Mouse (Mus musculus) CH12.LX (cell line): Measurements from ENCODE around the gene Cdh4. TPM values are rescaled to one million over a fixed set of nuclear protein-coding genes. Genes with fewer than 3 reads are reported as not detected.

Experiments
- DNase-seq: peaks from one replicate; pipeline ENCODE4 v3.0.0-alpha.2; 2013; ENCODE audit errors: extremely low read depth
- H3K27ac ChIP-seq: 2 replicates; pipeline ENCODE4 v1.5.1; 2012; ENCODE audit warnings: low read depth, mild to moderate bottlenecking, control low read depth, moderate library complexity; ENCODE audit not compliant: insufficient read depth
- H3K27me3 ChIP-seq: replicated peaks from 2 replicates; pipeline ENCODE3; 2012; ENCODE audit warnings: inconsistent platforms
- H3K36me3 ChIP-seq, 2 experiments: replicated peaks in 1 of 2; 2 replicates each; pipeline versions ENCODE3 to v1.6.1; 2012; ENCODE audit warnings: inconsistent platforms in 1 of 2, low read length in 1 of 2, mild to moderate bottlenecking in 1 of 2, mixed read lengths in 1 of 2, moderate library complexity in 1 of 2; ENCODE audit not compliant: control insufficient read depth in 1 of 2, insufficient read depth in 1 of 2
- H3K4me1 ChIP-seq, 2 experiments: 2 replicates each; pipeline ENCODE4 v1.6.1; 2012; ENCODE audit warnings: inconsistent platforms in 1 of 2, moderate library complexity in 1 of 2; ENCODE audit not compliant: insufficient read depth in 2 of 2, control insufficient read depth in 1 of 2
- H3K4me2 ChIP-seq: 2 replicates; pipeline ENCODE4 v1.6.1; 2012; ENCODE audit warnings: low read depth, mild to moderate bottlenecking, control low read depth; ENCODE audit not compliant: poor library complexity, insufficient read depth, severe bottlenecking
- H3K4me3 ChIP-seq, 3 experiments: fragments of 150-350 bp in 1 of 3; sonication (generic) in 1 of 3; replicated peaks in 1 of 3; 2 replicates each; pipeline versions ENCODE3 to v1.5.1; 2011 to 2012; ENCODE audit warnings: low read depth in 2 of 3, low read length in 2 of 3, mild to moderate bottlenecking in 2 of 3, moderate library complexity in 2 of 3, control low read depth in 1 of 3, improper control_type of control experiment in 1 of 3, inconsistent platforms in 1 of 3, mixed read lengths in 1 of 3; ENCODE audit not compliant: poor library complexity in 1 of 3
- H3K79me2 ChIP-seq: replicated peaks from 2 replicates; pipeline ENCODE4 v1.6.1; 2012; ENCODE audit warnings: mild to moderate bottlenecking, moderate library complexity; ENCODE audit not compliant: control insufficient read depth, poor library complexity, insufficient read depth, severe bottlenecking; ENCODE audit errors: extremely low read depth
- H3K9ac ChIP-seq: 2 replicates; pipeline ENCODE4 v1.6.1; 2012; ENCODE audit warnings: low read depth, mild to moderate bottlenecking, control low read depth, moderate library complexity; ENCODE audit not compliant: insufficient read depth
- H3K9me3 ChIP-seq: replicated peaks from 2 replicates; pipeline ENCODE3; 2012; ENCODE audit warnings: low read length, inconsistent platforms, mixed read lengths
- BHLHE40 ChIP-seq: IDR thresholded peaks from 2 replicates; pipeline ENCODE4 v1.6.1; 2011; ENCODE audit warnings: mild to moderate bottlenecking, low read depth, low read length, improper control_type of control experiment
- CTCF ChIP-seq, 2 experiments: IDR thresholded peaks in 1 of 2; conservative IDR thresholded peaks in 1 of 2; 2 replicates each; pipeline ENCODE4 v1.5.1; 2011 to 2012; ENCODE audit warnings: low read depth in 2 of 2, low read length in 2 of 2, improper control_type of control experiment in 1 of 2, inconsistent platforms in 1 of 2, mild to moderate bottlenecking in 1 of 2, moderate library complexity in 1 of 2
- E2F4 ChIP-seq: IDR thresholded peaks from 2 replicates; pipeline ENCODE4 v1.6.1; 2011; ENCODE audit warnings: low read depth, low read length, improper control_type of control experiment; ENCODE audit not compliant: insufficient replicate concordance
- ELF1 ChIP-seq: IDR thresholded peaks from 2 replicates; pipeline ENCODE4 v1.6.1; 2014; ENCODE audit warnings: low read depth, mild to moderate bottlenecking, inconsistent platforms, low read length, improper control_type of control experiment
- EP300 ChIP-seq: IDR thresholded peaks from 2 replicates; pipeline ENCODE4 v1.6.1; 2011; ENCODE audit warnings: low read length, improper control_type of control experiment
- ETS1 ChIP-seq: conservative IDR thresholded peaks from 2 replicates; pipeline ENCODE4 v1.6.1; 2012; ENCODE audit warnings: low read depth, mild to moderate bottlenecking, inconsistent platforms, low read length, improper control_type of control experiment, moderate library complexity
- GABPA ChIP-seq: IDR thresholded peaks from 2 replicates; pipeline ENCODE4 v1.6.1; 2012; ENCODE audit warnings: low read depth, low read length, improper control_type of control experiment, inconsistent platforms; ENCODE audit not compliant: insufficient replicate concordance
- HCFC1 ChIP-seq: IDR thresholded peaks from 2 replicates; pipeline ENCODE4 v1.6.1; 2012; ENCODE audit warnings: low read depth, mild to moderate bottlenecking, inconsistent platforms, low read length, improper control_type of control experiment
- IRF4 ChIP-seq: IDR thresholded peaks from 2 replicates; pipeline ENCODE4 v1.6.1; 2014; ENCODE audit warnings: low read depth, mild to moderate bottlenecking, inconsistent platforms, low read length, improper control_type of control experiment
- JUN ChIP-seq: IDR thresholded peaks from 2 replicates; pipeline ENCODE4 v1.6.1; 2011; ENCODE audit warnings: low read depth, mild to moderate bottlenecking, low read length, improper control_type of control experiment, moderate library complexity; ENCODE audit not compliant: insufficient read depth
- JUND ChIP-seq: conservative IDR thresholded peaks from 2 replicates; pipeline ENCODE4 v1.6.1; 2011; ENCODE audit warnings: low read depth, low read length, improper control_type of control experiment
- KAT2A ChIP-seq: IDR thresholded peaks from 2 replicates; pipeline ENCODE4 v1.6.1; 2012; ENCODE audit warnings: low read length, improper control_type of control experiment, inconsistent platforms; ENCODE audit not compliant: insufficient replicate concordance
- MAFK ChIP-seq: IDR thresholded peaks from 2 replicates; pipeline ENCODE4 v1.6.1; 2011; ENCODE audit warnings: low read length, improper control_type of control experiment; ENCODE audit not compliant: insufficient replicate concordance
- MAX ChIP-seq: IDR thresholded peaks from 2 replicates; pipeline ENCODE4 v1.6.1; 2011; ENCODE audit warnings: low read length, improper control_type of control experiment
- MAZ ChIP-seq: IDR thresholded peaks from 2 replicates; pipeline ENCODE4 v1.6.1; 2012; ENCODE audit warnings: low read depth, mild to moderate bottlenecking, inconsistent platforms, low read length, improper control_type of control experiment, moderate library complexity
- MEF2A ChIP-seq: IDR thresholded peaks from 2 replicates; pipeline ENCODE4 v1.6.1; 2014; ENCODE audit warnings: low read depth, mild to moderate bottlenecking, inconsistent platforms, low read length, improper control_type of control experiment, borderline replicate concordance
- MXI1 ChIP-seq: IDR thresholded peaks from 2 replicates; pipeline ENCODE4 v1.6.1; 2011; ENCODE audit warnings: mild to moderate bottlenecking, low read depth, low read length, improper control_type of control experiment
- MYC ChIP-seq: IDR thresholded peaks from 2 replicates; pipeline ENCODE4 v1.6.1; 2011; ENCODE audit warnings: low read depth, mild to moderate bottlenecking, improper control_type of control experiment, low read length
- NELFE ChIP-seq: IDR thresholded peaks from 2 replicates; pipeline ENCODE4 v1.6.1; 2011; ENCODE audit warnings: low read depth, low read length, improper control_type of control experiment
- NRF1 ChIP-seq: IDR thresholded peaks from 2 replicates; pipeline ENCODE4 v1.6.1; 2014; ENCODE audit warnings: low read depth, mild to moderate bottlenecking, inconsistent platforms, low read length, improper control_type of control experiment, moderate library complexity
- PAX5 ChIP-seq: IDR thresholded peaks from 2 replicates; pipeline ENCODE4 v1.6.1; 2012; ENCODE audit warnings: low read length, inconsistent platforms, mixed read lengths
- POLR2A ChIP-seq: IDR thresholded peaks from 2 replicates; pipeline ENCODE4 v1.6.1; 2011; ENCODE audit warnings: low read depth, mild to moderate bottlenecking, improper control_type of control experiment, low read length
- RAD21 ChIP-seq: IDR thresholded peaks from 2 replicates; pipeline ENCODE4 v1.6.1; 2011; ENCODE audit warnings: low read depth, mild to moderate bottlenecking, low read length, improper control_type of control experiment, moderate library complexity
- RCOR1 ChIP-seq: conservative IDR thresholded peaks from 2 replicates; pipeline ENCODE4 v1.6.1; 2012; ENCODE audit warnings: low read depth, mild to moderate bottlenecking, inconsistent platforms, low read length, improper control_type of control experiment
- SIN3A ChIP-seq: IDR thresholded peaks from 2 replicates; pipeline ENCODE4 v1.6.1; 2012; ENCODE audit warnings: low read length, improper control_type of control experiment, inconsistent platforms
- SMC3 ChIP-seq: IDR thresholded peaks from 2 replicates; pipeline ENCODE4 v1.6.1; 2011; ENCODE audit warnings: low read depth, low read length, improper control_type of control experiment
- TCF12 ChIP-seq: IDR thresholded peaks from 2 replicates; pipeline ENCODE4 v1.6.1; 2014; ENCODE audit warnings: low read depth, mild to moderate bottlenecking, inconsistent platforms, low read length, improper control_type of control experiment
- UBTF ChIP-seq: IDR thresholded peaks from 2 replicates; pipeline ENCODE4 v1.6.1; 2012; ENCODE audit warnings: low read depth, mild to moderate bottlenecking, inconsistent platforms, low read length, improper control_type of control experiment, moderate library complexity
- USF2 ChIP-seq: conservative IDR thresholded peaks from 2 replicates; pipeline ENCODE4 v1.6.1; 2011; ENCODE audit warnings: low read depth, low read length, improper control_type of control experiment
- ZNF384 ChIP-seq: IDR thresholded peaks from 2 replicates; pipeline ENCODE4 v1.6.1; 2012; ENCODE audit warnings: low read depth, low read length, improper control_type of control experiment, inconsistent platforms
- dilution Hi-C: fragments of 300-500 bp; cut with MboI; formaldehyde crosslinking; loops from 2 replicates; pipeline ENCODE4 v1.14.3; 2020; ENCODE audit warnings: low sequenced_read_pairs; ENCODE audit not compliant: extremely low pct_unique_long_range_greater_than_20kb, extremely low pct_ligation_motif_present
- in situ Hi-C: fragments of 300-500 bp; cut with MboI; formaldehyde crosslinking; loops from 3 replicates; pipeline ENCODE4 v1.14.3; 2019; ENCODE audit warnings: low sequenced_read_pairs, low pct_ligation_motif_present, low pct_unique_long_range_greater_than_20kb, mixed read lengths
- polyA plus RNA-seq: library from polyadenylated mRNA; unstranded; fragments of >175 nt; gene quantifications from 2 replicates; pipeline ENCODE4 v1.2.1, GENCODE M21; 2012; ENCODE audit warnings: low read depth; ENCODE audit not compliant: insufficient read length
- total RNA-seq, 2 experiments: library from RNA; depleted of rRNA; stranded (reverse); fragments of 300-350 nt in 1 of 2; fragments of >200 nt in 1 of 2; gene quantifications; 2 replicates each; pipeline ENCODE4 v1.2.3; 2012 to 2014

Cdh4 gene
- total and polyA plus RNA-seq, 3 experiments = not detected

DNA sequence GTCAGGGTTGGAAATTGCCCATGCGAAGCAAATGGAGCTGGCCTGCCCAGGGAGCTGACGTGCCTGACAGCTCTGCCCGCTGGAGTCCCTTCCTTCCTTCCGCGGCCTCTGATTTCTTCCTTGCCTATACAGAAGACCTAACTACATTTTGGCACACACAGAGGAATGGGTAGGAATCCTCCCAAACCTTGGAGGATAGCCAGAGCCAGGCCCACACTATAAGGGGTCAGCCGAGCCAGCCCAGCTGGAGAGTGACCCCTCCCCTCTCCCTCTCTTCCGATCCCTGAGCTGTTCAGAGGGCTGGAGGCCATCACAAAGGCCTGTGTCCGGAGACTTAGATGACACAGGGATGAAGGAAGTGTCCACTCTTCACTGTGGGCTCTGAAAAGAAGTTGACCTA lies 514 bp upstream of the Cdh4 start:
- H3K4me2 ChIP-seq = no peak overlapping the region
- dilution Hi-C loops = no loop called here

DNA sequence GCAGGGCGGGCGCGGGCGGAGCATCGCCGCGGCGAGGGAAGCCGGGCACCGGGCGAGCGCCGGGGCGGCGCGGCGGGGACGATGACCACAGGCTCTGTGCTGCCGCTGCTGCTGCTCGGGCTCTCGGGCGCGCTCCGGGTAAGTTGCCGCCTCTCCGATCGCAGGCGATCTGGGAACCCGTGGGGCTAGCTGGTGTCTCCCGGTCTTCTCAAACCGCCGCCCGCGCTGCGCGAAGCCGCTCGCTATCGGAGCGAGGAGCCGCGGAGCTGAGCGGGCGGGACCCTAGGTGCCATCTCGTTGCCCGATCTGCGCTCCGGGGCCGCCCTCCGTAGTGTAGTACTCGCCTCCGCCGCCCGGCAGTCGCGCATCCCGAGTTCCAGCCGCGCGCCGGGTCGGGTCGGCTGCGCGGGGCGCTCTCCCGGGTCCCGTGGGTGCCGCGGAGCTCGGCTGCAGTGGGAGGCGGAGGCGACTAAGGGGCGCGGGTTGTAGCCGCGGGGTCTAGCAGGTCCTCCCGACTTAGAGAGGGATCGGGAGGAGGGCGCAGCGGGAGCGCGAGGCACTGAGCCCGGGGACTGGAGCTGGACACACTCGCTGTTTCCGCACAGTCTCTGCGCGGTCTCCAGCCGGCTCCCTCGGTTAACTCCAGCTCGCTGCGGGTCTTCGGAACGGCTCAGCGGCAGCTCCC lies 452 bp downstream of the Cdh4 start:
- in situ Hi-C loops (no loop called here), dilution Hi-C loops (no loop called here)
- Histone ChIP-seq H3K36me3 (no peaks in the 10 kb centered on the region), H3K27ac (no peak overlapping the region), H3K4me1 (no peaks in the 10 kb centered on the region), H3K9me3 (peaks cover 89% of the 10 kb centered on the region), H3K4me2 (no peak overlapping the region)
- TF ChIP-seq POLR2A (no peak), SMC3 (no peak), HCFC1 (no peak), PAX5 (no peak), CTCF (conservative IDR thresholded peaks at IDR 0.05 in 1 of 2, IDR thresholded peaks at IDR 0.05 in 1 of 2; ENCODE audit: low read depth in 2 of 2, low read length in 2 of 2) (no peak), USF2 (no peak), MAFK (no peak), MAX (no peak), E2F4 (no peak), MYC (no peak), EP300 (no peak), JUND (no peak), KAT2A (no peak), ELF1 (no peak), BHLHE40 (no peak), GABPA (no peak), ETS1 (no peak), MAZ (no peak), TCF12 (no peak), NRF1 (no peak)
- TF ChIP-seq, all 38 proteins: peak for 0
- H3K4me3 ChIP-seq = no peak overlapping the region
- no peaks in the 10 kb centered on the region for H3K79me2 ChIP-seq
- H3K27me3 ChIP-seq = no peaks in the 10 kb centered on the region
- no peak for DNase-seq
- H3K9ac ChIP-seq = no peak overlapping the region

More for the DNA sequence above, 514 bp upstream of the Cdh4 start:
- no peaks in the 10 kb centered on the region for H3K36me3 ChIP-seq
- no peak overlapping the region for H3K4me3 ChIP-seq
- H3K4me1 ChIP-seq = no peaks in the 10 kb centered on the region
- no peaks in the 10 kb centered on the region for H3K79me2 ChIP-seq
- no peaks in the 10 kb centered on the region for H3K27me3 ChIP-seq
- no peak overlapping the region for H3K9ac ChIP-seq
- H3K9me3 ChIP-seq = peaks cover 90% of the 10 kb centered on the region
- in situ Hi-C loops = no loop called here
- no peak overlapping the region for H3K27ac ChIP-seq
- no peak for DNase-seq
- no peak for TF ChIP-seq GABPA
- TF ChIP-seq UBTF = no peak
- TF ChIP-seq POLR2A = no peak
- no peak for TF ChIP-seq RAD21
- no peak for TF ChIP-seq SIN3A
- TF ChIP-seq NELFE = no peak
- TF ChIP-seq SMC3 = no peak
- TF ChIP-seq RCOR1 = no peak
- TF ChIP-seq E2F4 = no peak
- TF ChIP-seq MXI1 = no peak
- TF ChIP-seq IRF4 = no peak
- TF ChIP-seq ETS1 = no peak
- TF ChIP-seq EP300 = no peak
- TF ChIP-seq ZNF384 = no peak
- TF ChIP-seq JUN = no peak
- TF ChIP-seq TCF12 = no peak
- TF ChIP-seq MEF2A = no peak
- TF ChIP-seq MAX = no peak
